Mouse (Mus musculus): Measurements from ENCODE around the gene Tspyl4. TPM values are rescaled to one million over a fixed set of nuclear protein-coding genes. Genes with fewer than 3 reads are reported as not detected.
"Not testable (repeated sequence)": the region's sequence is repeated elsewhere in the genome, so short reads cannot be mapped to it uniquely, and the experiment has no call there.

Tspyl4 gene
- total RNA-seq (2014; fragmentation: Nextera tagmentation) (0.57 and 1.3 TPM in 2 replicates), total RNA-seq (2017) (0.91 and 1.4 TPM in 2 replicates)

- peak; percentile 99 for ATAC-seq (replicated peaks; ENCODE audit: low FRiP score, low TSS enrichment, poor library complexity, severe bottlenecking)
These were observed at the start of gene Tspyl4 for GRCm38 (mm10) chr10:34297299-34297979. Tspyl4 (plus strand) TSS chr10:34297442.

DNA sequence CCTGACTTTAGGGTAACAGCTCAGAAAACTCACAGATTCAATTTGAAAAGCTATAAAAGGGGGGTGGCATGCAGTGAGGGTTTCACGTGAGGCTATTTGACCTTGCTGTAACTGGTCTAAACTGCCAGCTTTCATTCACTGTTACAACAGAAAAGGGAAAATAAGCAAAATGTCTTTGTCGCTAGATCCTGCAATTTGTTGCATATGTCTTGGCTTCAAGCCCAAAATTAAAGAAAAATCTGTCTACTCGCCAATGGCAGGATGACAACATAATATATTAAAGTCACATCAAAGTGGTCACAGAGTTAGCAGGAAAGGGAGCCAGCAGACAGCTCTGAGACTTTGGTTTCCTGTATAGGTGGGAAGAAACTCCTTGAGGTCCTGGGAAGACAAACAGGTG lies 49.5 kb upstream of the Tspyl4 start:
- no peak for ATAC-seq (replicated peaks; ENCODE audit: low FRiP score, low TSS enrichment, poor library complexity, severe bottlenecking)

DNA sequence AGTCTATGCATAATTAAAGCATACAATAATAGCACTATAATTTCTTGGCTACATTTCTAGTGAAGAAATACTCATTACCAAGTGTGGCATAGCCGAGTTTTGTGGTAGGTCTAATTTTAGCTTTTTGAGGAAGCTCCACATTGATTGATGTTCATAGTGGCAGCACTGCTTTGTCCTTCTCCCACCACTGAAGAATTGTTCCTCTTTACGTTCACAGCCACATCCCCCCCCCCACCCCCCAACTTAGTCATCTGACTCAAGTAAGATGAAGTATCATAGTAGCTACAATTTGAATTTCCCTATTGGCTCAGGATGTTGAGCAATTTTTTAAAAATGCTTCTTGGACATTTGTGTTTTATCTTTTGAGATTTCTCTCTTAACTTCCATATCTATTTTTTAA lies 47.6 kb upstream of the Tspyl4 start:
- ATAC-seq (replicated peaks; ENCODE audit: low FRiP score, low TSS enrichment, poor library complexity, severe bottlenecking): no peak

DNA sequence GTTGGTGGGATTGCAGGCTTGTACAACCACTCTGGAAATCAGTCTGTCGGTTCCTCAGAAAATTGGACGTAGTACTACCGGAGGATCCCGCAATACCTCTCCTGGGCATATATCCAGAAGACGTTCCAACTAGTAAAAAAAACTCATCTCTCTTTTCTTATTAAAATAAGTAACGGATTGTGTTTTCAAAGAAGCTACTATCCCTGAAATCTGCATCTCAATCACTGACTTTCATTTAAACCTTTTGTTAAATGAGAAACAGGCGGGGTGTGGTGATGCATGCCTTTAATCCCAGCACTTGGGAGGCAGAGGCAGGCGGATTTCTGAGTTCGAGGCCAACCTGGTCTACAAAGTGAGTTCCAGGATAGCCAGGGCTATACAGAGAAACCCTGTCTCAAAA lies 44.4 kb upstream of the Tspyl4 start:
- not testable (repeated sequence) for ATAC-seq (replicated peaks; ENCODE audit: low FRiP score, low TSS enrichment, poor library complexity, severe bottlenecking)

- ATAC-seq (replicated peaks; ENCODE audit: low FRiP score, low TSS enrichment, poor library complexity, severe bottlenecking): no peak
These were observed 32.1 kb upstream of the Tspyl4 start for GRCm38 (mm10) chr10:34265106-34265505.

GRCm38 (mm10) chr10:34267312-34268070 lies 29.8 kb upstream of the Tspyl4 start:
- ATAC-seq (replicated peaks; ENCODE audit: low FRiP score, low TSS enrichment, poor library complexity, severe bottlenecking): no peak

GRCm38 (mm10) chr10:34271681-34272080 lies 25.6 kb upstream of the Tspyl4 start:
- ATAC-seq (replicated peaks; ENCODE audit: low FRiP score, low TSS enrichment, poor library complexity, severe bottlenecking): no peak

DNA sequence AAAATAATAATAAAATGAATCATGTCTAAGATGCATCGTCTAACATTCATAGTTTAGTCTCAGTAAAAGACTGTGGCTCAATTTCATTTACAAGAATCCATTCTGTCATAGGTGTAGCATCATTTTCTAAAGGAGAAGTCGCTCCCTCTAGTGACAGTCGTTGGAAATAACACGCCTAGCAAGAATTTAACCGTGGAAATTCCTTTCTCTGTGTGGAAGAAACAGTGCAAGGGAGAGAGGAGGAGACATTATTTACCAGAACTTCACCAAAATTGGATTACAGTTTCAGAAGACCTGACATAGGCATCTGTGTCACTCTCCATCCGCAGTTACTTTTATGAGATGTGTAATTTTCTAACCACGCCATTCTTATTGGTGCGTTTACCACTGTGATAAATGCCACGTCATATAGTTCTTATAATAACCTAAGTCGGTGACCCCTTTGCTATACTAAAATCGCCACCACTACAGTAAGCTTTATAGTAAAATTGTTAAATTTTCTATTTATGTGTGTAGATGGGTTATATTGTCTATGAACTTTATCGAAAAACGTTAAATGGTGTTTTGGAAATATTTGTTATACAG lies 16.6 kb upstream of the Tspyl4 start:
- peak; percentile 46; the same call in 1 of the 2 replicates for ATAC-seq (replicated peaks; ENCODE audit: low FRiP score, low TSS enrichment, poor library complexity, severe bottlenecking)

DNA sequence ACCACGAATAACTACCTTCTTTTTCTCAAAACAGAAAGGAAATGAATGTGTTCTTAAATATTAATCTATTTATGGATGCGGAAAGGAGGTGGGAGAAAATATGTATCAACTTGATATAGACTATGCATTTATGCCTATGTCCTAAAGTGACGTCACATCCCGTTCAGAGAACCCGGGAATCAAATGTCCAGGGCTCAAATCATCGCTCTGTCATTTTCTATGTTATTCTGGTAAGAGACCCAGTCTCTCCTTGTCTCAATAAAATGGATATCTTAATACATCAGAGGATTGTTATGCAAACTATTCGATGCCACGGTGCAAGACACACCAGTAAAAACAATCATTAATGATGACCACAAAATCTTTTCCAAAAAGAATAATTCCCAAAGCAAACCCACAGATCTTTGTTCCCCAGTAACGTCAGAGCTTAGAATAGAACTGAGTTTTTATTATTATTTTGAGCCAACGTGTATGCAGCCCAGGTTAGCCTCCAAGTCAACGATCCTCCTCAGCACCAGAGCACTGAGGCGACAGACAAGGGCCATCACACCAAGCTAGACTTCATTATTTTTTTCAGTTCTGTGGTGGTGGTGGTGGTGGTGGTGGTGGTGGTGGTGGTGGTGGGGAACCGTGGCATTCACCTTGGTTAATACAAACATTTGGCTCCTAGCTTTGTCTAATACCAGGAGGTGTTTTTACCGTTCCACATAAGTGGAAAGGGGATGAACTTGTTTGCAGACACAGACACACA lies 15.9 kb upstream of the Tspyl4 start:
- ATAC-seq (replicated peaks; ENCODE audit: low FRiP score, low TSS enrichment, poor library complexity, severe bottlenecking): no peak

DNA sequence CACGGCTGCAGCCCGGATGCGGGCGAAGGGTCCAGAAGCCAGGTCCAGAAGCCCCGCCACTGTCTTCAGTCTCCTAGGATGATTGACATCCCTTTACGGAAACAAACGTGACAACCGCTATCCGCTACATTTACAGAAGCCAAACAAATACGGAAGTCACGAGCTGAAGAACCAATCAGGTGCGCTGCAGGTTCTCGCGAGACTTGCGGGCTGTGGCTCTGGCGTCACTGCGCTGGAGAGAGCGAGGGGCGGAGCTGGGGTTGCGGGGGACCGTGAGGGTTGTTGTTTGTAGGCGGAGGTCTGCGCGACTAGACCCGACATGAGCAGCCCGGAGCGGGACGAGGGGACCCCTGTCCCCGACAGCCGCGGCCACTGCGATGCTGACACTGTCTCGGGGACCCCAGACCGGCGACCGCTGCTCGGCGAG lies 15.3 kb upstream of the Tspyl4 start, which contains the start of gene Tspyl1:
Gene Tspyl1, plus strand, starts transcription at position 229 of the 427 bp plus-strand sequence.
- ATAC-seq (replicated peaks; ENCODE audit: low FRiP score, low TSS enrichment, poor library complexity, severe bottlenecking): peak; percentile 95

DNA sequence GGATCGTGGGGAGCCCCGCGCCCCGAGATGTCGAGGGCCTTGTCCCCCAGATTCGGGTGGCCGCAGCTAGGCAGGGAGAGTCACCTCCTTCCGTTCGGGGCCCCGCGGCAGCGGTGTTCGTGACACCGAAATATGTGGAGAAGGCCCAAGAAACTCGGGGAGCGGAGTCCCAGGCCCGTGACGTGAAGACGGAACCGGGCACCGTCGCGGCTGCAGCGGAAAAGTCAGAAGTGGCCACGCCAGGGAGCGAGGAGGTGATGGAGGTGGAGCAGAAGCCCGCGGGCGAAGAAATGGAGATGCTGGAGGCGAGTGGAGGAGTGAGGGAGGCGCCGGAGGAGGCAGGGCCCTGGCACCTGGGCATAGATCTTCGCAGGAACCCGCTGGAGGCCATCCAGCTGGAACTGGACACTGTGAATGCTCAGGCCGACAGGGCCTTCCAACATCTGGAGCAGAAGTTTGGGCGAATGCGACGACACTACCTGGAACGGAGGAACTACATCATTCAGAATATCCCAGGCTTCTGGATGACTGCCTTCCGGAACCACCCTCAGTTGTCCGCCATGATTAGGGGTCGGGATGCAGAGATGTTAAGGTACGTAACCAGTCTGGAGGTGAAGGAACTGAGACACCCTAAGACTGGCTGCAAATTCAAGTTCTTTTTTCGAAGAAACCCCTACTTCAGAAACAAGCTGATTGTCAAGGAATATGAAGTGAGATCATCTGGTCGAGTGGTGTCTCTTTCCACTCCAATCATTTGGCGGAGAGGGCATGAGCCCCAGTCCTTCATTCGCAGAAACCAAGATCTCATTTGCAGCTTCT lies 14.6 kb upstream of the Tspyl4 start:
- peak; percentile 40 for ATAC-seq (replicated peaks; ENCODE audit: low FRiP score, low TSS enrichment, poor library complexity, severe bottlenecking)

DNA sequence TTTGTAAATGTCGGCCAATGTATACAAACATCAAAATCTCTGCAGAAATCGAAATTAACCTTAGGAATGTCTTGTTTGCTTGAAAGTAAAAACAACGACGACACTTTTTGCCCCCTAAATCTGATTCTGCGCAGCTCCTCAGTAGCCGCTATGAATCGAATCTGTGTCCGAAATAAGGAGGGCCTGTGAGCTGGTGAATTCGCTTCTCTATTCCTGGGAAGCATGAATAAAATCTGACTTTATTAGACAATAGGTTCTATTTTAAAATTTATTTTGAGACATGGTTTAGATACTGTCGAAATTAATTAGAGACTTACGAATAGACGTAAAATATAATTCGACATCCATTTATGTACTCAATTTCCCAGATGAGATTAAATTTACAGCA lies 337 bp upstream of the Tspyl4 start:
- no peak for ATAC-seq (replicated peaks; ENCODE audit: low FRiP score, low TSS enrichment, poor library complexity, severe bottlenecking)

GRCm38 (mm10) chr10:34297980-34298753 lies 925 bp downstream of the Tspyl4 start:
- ATAC-seq (replicated peaks; ENCODE audit: low FRiP score, low TSS enrichment, poor library complexity, severe bottlenecking): no peak

DNA sequence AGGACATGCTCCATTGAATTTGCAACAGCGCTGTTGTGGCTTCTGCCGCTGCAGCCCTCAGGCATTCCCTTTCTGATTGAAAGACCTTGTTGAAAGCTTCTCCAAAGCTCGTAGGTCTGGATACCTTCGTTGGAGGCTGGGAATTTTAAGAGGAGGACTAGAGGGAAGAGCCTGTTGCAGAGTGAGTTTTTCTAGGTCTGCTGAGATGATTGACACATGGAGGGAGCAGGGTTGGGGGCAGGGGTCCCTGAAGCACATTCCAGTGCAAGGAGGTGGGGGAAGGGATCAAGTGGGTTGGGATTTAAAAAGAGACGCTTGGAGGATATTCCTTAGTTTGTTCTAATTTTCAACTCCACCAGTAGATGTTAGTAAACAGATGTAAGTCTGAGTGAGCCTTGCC lies 3.1 kb downstream of the Tspyl4 start:
- no peak for ATAC-seq (replicated peaks; ENCODE audit: low FRiP score, low TSS enrichment, poor library complexity, severe bottlenecking)

- ATAC-seq (replicated peaks; ENCODE audit: low FRiP score, low TSS enrichment, poor library complexity, severe bottlenecking): no peak
These were observed 9.8 kb downstream of the Tspyl4 start for GRCm38 (mm10) chr10:34307070-34307469.

GRCm38 (mm10) chr10:34309915-34310685 lies 12.9 kb downstream of the Tspyl4 start:
- no peak for ATAC-seq (replicated peaks; ENCODE audit: low FRiP score, low TSS enrichment, poor library complexity, severe bottlenecking)

DNA sequence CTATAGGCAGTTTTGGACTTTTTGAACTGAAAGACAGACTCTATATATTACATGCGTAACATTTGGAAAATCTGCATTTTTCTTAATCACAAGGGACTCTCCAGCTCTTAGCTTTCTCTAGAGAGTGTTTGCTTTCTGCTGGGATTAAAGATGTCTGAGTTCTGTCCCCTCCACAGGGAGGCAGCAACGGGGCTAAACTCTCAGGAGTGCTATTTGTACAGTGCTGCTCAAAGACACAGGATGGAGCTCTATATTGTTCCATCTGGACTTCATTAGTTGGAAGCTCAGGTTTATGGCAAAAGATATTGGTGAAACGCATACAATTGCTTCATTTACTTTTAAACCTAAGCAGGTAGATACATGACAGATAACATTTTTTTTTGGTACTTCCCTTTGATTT lies 15.3 kb downstream of the Tspyl4 start:
- ATAC-seq (replicated peaks; ENCODE audit: low FRiP score, low TSS enrichment, poor library complexity, severe bottlenecking): no peak

Measured in megakaryocyte-erythroid progenitor cell, adult 5-6 weeks (primary cell).